Mouse (Mus musculus) testis, adult 2 months (tissue): ENCODE results near the gene Casp6.

Experiments used
- CTCF ChIP-seq: fragments of 200-500 bp; IDR thresholded peaks from 2 replicates; pipeline ENCODE4 v1.5.1; 2012; ENCODE audit warnings: low read depth, mild to moderate bottlenecking, inconsistent platforms, low read length, moderate library complexity; ENCODE audit not compliant: control insufficient read depth, insufficient read depth, insufficient replicate concordance
- POLR2A ChIP-seq: fragments of 200-500 bp; IDR thresholded peaks from 2 replicates; pipeline ENCODE4 v1.6.1; 2012; ENCODE audit warnings: low read depth, mild to moderate bottlenecking, inconsistent platforms, low read length, moderate library complexity; ENCODE audit not compliant: control insufficient read depth

GRCm38 (mm10) chr3:129939058-129939457 lies 37.8 kb downstream of the Casp6 start:
- TF ChIP-seq POLR2A, result no peak
- no peak for TF ChIP-seq CTCF
